Comparison of ENCODE assay signal across 14 mouse cellular contexts in genomic region chr2:157746558-157746957, GRCm38 (mm10). TPM values are rescaled to one million over a fixed set of nuclear protein-coding genes. Genes with fewer than 3 reads are reported as not detected.
DNase-seq lines count a peak whose midpoint lies in the region; ATAC-seq and TF ChIP-seq lines count a peak whose summit lies in the region.
"Had no signal": no experiment of that assay in that cellular context is flagged by ENCODE, and none has a peak within 500 bp of the region (broad histone marks: within the 10 kb centered on the region; RNA-seq: fewer than 3 reads in every experiment).

No protein-coding gene starts in this region.

- no peak for ATAC-seq in kidney, embryonic 15.5 days (replicated peaks; ENCODE audit: low FRiP score)
- ATAC-seq: forebrain, embryonic 15.5 days had no signal

- no peak overlapping the region for H3K4me2 ChIP-seq in kidney, embryonic 15.5 days
- H3K4me2 ChIP-seq: forebrain, embryonic 15.5 days; limb, embryonic 15.5 days; stomach, embryonic 15.5 days had no signal

- H3K4me1 ChIP-seq in kidney, embryonic 15.5 days = peaks cover 24% of the 10 kb centered on the region
- H3K4me1 ChIP-seq in embryonic facial prominence, embryonic 10.5 days = peaks cover 37% of the 10 kb centered on the region
- peaks cover 13% of the 10 kb centered on the region for H3K4me1 ChIP-seq in thymus, adult 2 months (replicated peaks; ENCODE audit: control insufficient read depth, insufficient read depth, low read length)
- peaks cover 20% of the 10 kb centered on the region for H3K4me1 ChIP-seq in limb, embryonic 10.5 days

- no peak overlapping the region for H3K4me3 ChIP-seq in kidney, embryonic 15.5 days (replicated peaks)
- H3K4me3 ChIP-seq in embryonic facial prominence, embryonic 10.5 days = no peak overlapping the region
- no peak overlapping the region for H3K4me3 ChIP-seq in thymus, adult 2 months (ENCODE audit: control insufficient read depth, insufficient read depth, low read length)
- H3K4me3 ChIP-seq in limb, embryonic 10.5 days = no peak overlapping the region
- H3K4me3 ChIP-seq: forebrain, embryonic 15.5 days; limb, embryonic 15.5 days; stomach, embryonic 15.5 days had no signal

- no peak for TF ChIP-seq CTCF in thymus, adult 2 months (IDR thresholded peaks at IDR 0.05; ENCODE audit: borderline replicate concordance, control insufficient read depth, extremely low read depth, insufficient read depth, low read length, poor library complexity)

- no peak overlapping the region for H3K9ac ChIP-seq in kidney, embryonic 15.5 days
- H3K9ac ChIP-seq: forebrain, embryonic 15.5 days; limb, embryonic 15.5 days; stomach, embryonic 15.5 days had no signal

- DNase-seq in kidney, postnatal 25 days = no peak
- peak; percentile 50 to 67 for DNase-seq in CD8-positive naive resting alpha-beta T cell, adult 2 months (ENCODE audit: low read depth in 2 of 2, low spot score in 2 of 2)
- DNase-seq in embryonic facial prominence, embryonic 10.5 days (ENCODE audit: low spot score) = no peak
- DNase-seq in thymus, adult 2 months = peak; percentile 71
- no peak for DNase-seq in gastrocnemius, postnatal 14 days
- DNase-seq in limb, embryonic 10.5 days (ENCODE audit: low spot score) = no peak
- DNase-seq: embryo, embryonic 11 days; gastrocnemius, postnatal 36 days; heart, postnatal 14 days; lung, postnatal 36 days had no signal

- H3K36me3 ChIP-seq in kidney, embryonic 15.5 days = peaks cover 2% of the 10 kb centered on the region; the same call in 1 of the 2 replicates
- peaks cover 22% of the 10 kb centered on the region for H3K36me3 ChIP-seq in embryonic facial prominence, embryonic 10.5 days (replicated peaks)
- H3K36me3 ChIP-seq in thymus, adult 2 months (ENCODE audit: control insufficient read depth, insufficient read depth, low read length) = no peaks in the 10 kb centered on the region
- peaks cover 17% of the 10 kb centered on the region for H3K36me3 ChIP-seq in limb, embryonic 10.5 days
- H3K36me3 ChIP-seq: forebrain, embryonic 15.5 days; stomach, embryonic 15.5 days had no signal

- intact Hi-C loops in gastrocnemius, postnatal 14 days (cut with DNase I; ENCODE audit: low total_unique reads) = loop anchor here (10.0 kb wide), 1 partner anchor 112 kb away; no protein-coding TSS in a partner anchor

- H3K9me3 ChIP-seq in kidney, embryonic 15.5 days (replicated peaks) = no peaks in the 10 kb centered on the region
- no peaks in the 10 kb centered on the region for H3K9me3 ChIP-seq in embryonic facial prominence, embryonic 10.5 days
- H3K9me3 ChIP-seq in limb, embryonic 10.5 days (replicated peaks) = no peaks in the 10 kb centered on the region
- H3K9me3 ChIP-seq: forebrain, embryonic 15.5 days; limb, embryonic 15.5 days; stomach, embryonic 15.5 days had no signal

- H3K27me3 ChIP-seq in kidney, embryonic 15.5 days = no peaks in the 10 kb centered on the region
- H3K27me3 ChIP-seq in embryonic facial prominence, embryonic 10.5 days (replicated peaks; ENCODE audit: low read depth, poor library complexity, severe bottlenecking) = no peaks in the 10 kb centered on the region
- no peaks in the 10 kb centered on the region for H3K27me3 ChIP-seq in thymus, adult 2 months (ENCODE audit: control insufficient read depth, insufficient read depth, low read length)
- H3K27me3 ChIP-seq in limb, embryonic 10.5 days (ENCODE audit: low read depth, poor library complexity, severe bottlenecking) = no peaks in the 10 kb centered on the region
- H3K27me3 ChIP-seq: forebrain, embryonic 15.5 days; limb, embryonic 15.5 days; stomach, embryonic 15.5 days had no signal

- peak overlapping the region; percentile 11; the same call in 1 of the 2 replicates for H3K27ac ChIP-seq in kidney, embryonic 15.5 days
- H3K27ac ChIP-seq in embryonic facial prominence, embryonic 10.5 days (replicated peaks) = peak overlapping the region; percentile 32
- peak overlapping the region; percentile 61; the same call in 1 of the 2 replicates for H3K27ac ChIP-seq in thymus, adult 2 months (ENCODE audit: control insufficient read depth, insufficient read depth, low read length)
- no peak overlapping the region; the same call in 1 of the 2 replicates for H3K27ac ChIP-seq in limb, embryonic 10.5 days
- H3K27ac ChIP-seq: forebrain, embryonic 15.5 days; limb, embryonic 15.5 days; stomach, embryonic 15.5 days had no signal

- no peak for TF ChIP-seq POLR2A in thymus, adult 2 months (IDR thresholded peaks at IDR 0.05; ENCODE audit: control insufficient read depth, extremely low read depth, insufficient read depth, low read length, poor library complexity)

- 57% methylated on average over 9 of the region's 9 CpGs for WGBS in kidney, embryonic 15.5 days
- 69% methylated on average over 9 of the region's 9 CpGs for WGBS in embryonic facial prominence, embryonic 10.5 days
- 6% methylated on average over 9 of the region's 9 CpGs for WGBS in thymus, adult 2 months
- 39% methylated on average over 9 of the region's 9 CpGs for whole genome bisulfite sequencing in limb, embryonic 10.5 days

RNA-seq across cellular contexts. Expression of gene Ctnnbl1, which starts 9.4 kb away (rescaled TPM):
- 72.7 and 75.3 TPM in 2 replicates for polyA plus RNA-seq in kidney, embryonic 15.5 days (2015; fragmentation: Nextera tagmentation; extraction: Ambion mirVana)
- 93.8 and 98.1 TPM in 2 replicates for polyA plus RNA-seq in embryonic facial prominence, embryonic 10.5 days (2016; fragmentation: Nextera tagmentation; extraction: Ambion mirVana)
- polyA plus RNA-seq in thymus, adult 2 months (2012; rRNA removed) = 65.5 and 68.5 TPM in 2 replicates
- total RNA-seq in gastrocnemius, postnatal 14 days (2021) = 1 to 10 TPM; 6.8 to 7.2 TPM
- 90.7 and 97.8 TPM in 2 replicates for polyA plus RNA-seq in limb, embryonic 10.5 days (2016; fragmentation: Nextera tagmentation; extraction: Ambion mirVana)

Comparison
In these comparisons a context has a peak if more than half of its experiments do, and no peak if none do; other contexts are left out.
1. DNase-seq: peak in CD8-positive naive resting alpha-beta T cell, adult 2 months (2 of 2) and thymus, adult 2 months (single experiment); none in kidney, postnatal 25 days (0 of 2), embryonic facial prominence, embryonic 10.5 days (single experiment), gastrocnemius, postnatal 14 days (single experiment) and limb, embryonic 10.5 days (single experiment).